Mouse (Mus musculus) stomach, postnatal 0 days (tissue): ENCODE results near the gene Inhbe.
"Not testable (repeated sequence)": the region's sequence is repeated elsewhere in the genome, so short reads cannot be mapped to it uniquely, and the experiment has no call there.

Source experiments
- CTCF ChIP-seq: IDR thresholded peaks from 2 replicates; pipeline ENCODE4 v1.5.1; 2016; ENCODE audit warnings: antibody characterized with exemption, low read depth, mild to moderate bottlenecking, moderate library complexity
- EP300 ChIP-seq: optimal IDR thresholded peaks from 2 replicates; pipeline ENCODE3; 2016; ENCODE audit warnings: antibody characterized with exemption

DNA sequence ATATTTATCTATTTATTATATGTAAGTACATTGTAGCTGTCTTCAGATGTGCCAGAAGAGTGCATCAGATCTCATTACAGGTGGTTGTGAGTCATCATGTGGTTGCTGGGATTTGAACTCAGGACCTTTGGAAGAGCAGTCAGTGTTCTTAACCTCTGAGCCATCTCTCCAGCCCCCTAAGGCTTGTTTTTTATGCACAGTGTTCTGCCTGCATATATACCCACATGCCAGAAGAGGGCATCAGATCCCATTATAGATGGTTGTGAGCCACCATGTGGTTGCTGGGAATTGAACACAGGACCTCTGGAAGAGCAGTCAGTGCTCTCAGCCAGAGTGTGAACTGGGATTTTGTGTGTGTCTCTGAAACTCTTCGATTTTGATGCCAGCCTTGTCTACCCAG is 39.3 kb downstream of the Inhbe start:
- 0 out of 2 replicates have a peak, but pooled peaks have one; percentile 9 for TF ChIP-seq CTCF
- TF ChIP-seq EP300 = not testable (repeated sequence)
